Mouse (Mus musculus) neural tube, embryonic 11.5 days (tissue): ENCODE measurements around the gene Gpr176. TPM values are rescaled to one million over a fixed set of nuclear protein-coding genes. Genes with fewer than 3 reads are reported as not detected.

Experiments
- ATAC-seq: fragments of 200-750 bp; cut with Nextera tagmentation; 2 replicates; pipeline ENCODE4 v1.8.0; 2017; ENCODE audit warnings: moderate number of reproducible peaks, mild to moderate bottlenecking, moderate TSS enrichment, moderate library complexity; ENCODE audit not compliant: insufficient read depth, low FRiP score, low TSS enrichment
- DNase-seq: peaks from one replicate; pipeline ENCODE4 v3.0.0-alpha.2; 2015; ENCODE audit warnings: low spot score
- H3K27ac ChIP-seq: fragments of 300-500 bp; sonication (generic); 2 replicates; pipeline ENCODE4 v1.5.1; 2014; ENCODE audit warnings: low read depth, mild to moderate bottlenecking, low read length
- H3K27me3 ChIP-seq: fragments of 300-500 bp; sonication (generic); 2 replicates; pipeline ENCODE4 v1.6.1; 2014; ENCODE audit warnings: mild to moderate bottlenecking, low read length, mixed read lengths; ENCODE audit not compliant: control insufficient read depth, insufficient read depth
- H3K36me3 ChIP-seq: fragments of 300-500 bp; sonication (generic); 2 replicates; pipeline ENCODE4 v1.6.1; 2014; ENCODE audit warnings: mild to moderate bottlenecking, low read length, moderate library complexity, mixed read lengths; ENCODE audit not compliant: control insufficient read depth, insufficient read depth
- H3K4me1 ChIP-seq: fragments of 300-500 bp; sonication (generic); 2 replicates; pipeline ENCODE4 v1.6.1; 2014; ENCODE audit warnings: low read length, mixed read lengths; ENCODE audit not compliant: control insufficient read depth, insufficient read depth
- H3K4me2 ChIP-seq: fragments of 300-500 bp; sonication (generic); 2 replicates; pipeline ENCODE4 v1.6.1; 2014; ENCODE audit warnings: low read depth, mild to moderate bottlenecking, moderate library complexity
- H3K4me3 ChIP-seq: fragments of 300-500 bp; sonication (generic); 2 replicates; pipeline ENCODE4 v1.5.1; 2014; ENCODE audit warnings: low read depth, low read length
- H3K9ac ChIP-seq: fragments of 300-500 bp; sonication (generic); 2 replicates; pipeline ENCODE4 v1.6.1; 2014; ENCODE audit warnings: mild to moderate bottlenecking, low read length
- H3K9me3 ChIP-seq: fragments of 300-500 bp; sonication (generic); 2 replicates; pipeline ENCODE4 v1.6.1; 2016; ENCODE audit warnings: low read length; ENCODE audit not compliant: control insufficient read depth
- WGBS: fragments of 180-500 bp; shearing (Covaris S2); extraction: QIAGEN DNeasy Blood & Tissue Kit; methylation state at CpG from one replicate; pipeline ENCODE4 v1.1.7; 2014; 5-methylcytosine and 5-hydroxymethylcytosine counted together
- polyA plus RNA-seq: library from polyadenylated mRNA; unstranded; fragments of >200 nt; fragmentation: Nextera tagmentation; extraction: Ambion mirVana; gene quantifications from 2 replicates; pipeline ENCODE4 v1.2.1, GENCODE M21; 2014

The Gpr176 gene
- polyA plus RNA-seq, 1 experiment from 2014 or later, result 1.2 TPM

DNA sequence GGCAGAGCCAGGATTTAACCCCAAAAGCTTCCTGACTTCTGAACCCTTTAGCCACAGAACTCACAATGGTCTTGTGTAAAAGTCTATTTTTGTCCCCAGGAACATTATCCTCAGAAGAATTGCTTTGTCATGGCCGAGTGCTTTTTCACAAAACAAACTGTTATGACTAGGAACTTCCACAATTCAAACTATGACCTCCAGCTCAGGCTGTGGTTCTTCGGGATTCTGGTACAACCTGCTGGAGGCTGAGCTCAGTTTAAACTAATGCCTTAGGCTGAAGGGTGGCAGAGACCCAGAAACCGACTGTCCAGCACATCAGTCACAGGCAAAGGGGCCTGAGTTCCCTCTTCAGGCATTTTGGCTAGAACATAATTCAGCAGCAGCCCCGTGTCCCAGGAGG is 19.7 kb downstream of the Gpr176 start:
- DNase-seq (no peak), ATAC-seq (no peak)
- Histone ChIP-seq H3K27ac (no peak overlapping the region), H3K36me3 (no peaks in the 10 kb centered on the region), H3K4me1 (no peaks in the 10 kb centered on the region), H3K4me3 (no peak overlapping the region), H3K27me3 (no peaks in the 10 kb centered on the region), H3K9me3 (no peaks in the 10 kb centered on the region), H3K9ac (no peak overlapping the region), H3K4me2 (no peak overlapping the region)
- WGBS, result 58% methylated on average over 4 of the region's 4 CpGs

DNA sequence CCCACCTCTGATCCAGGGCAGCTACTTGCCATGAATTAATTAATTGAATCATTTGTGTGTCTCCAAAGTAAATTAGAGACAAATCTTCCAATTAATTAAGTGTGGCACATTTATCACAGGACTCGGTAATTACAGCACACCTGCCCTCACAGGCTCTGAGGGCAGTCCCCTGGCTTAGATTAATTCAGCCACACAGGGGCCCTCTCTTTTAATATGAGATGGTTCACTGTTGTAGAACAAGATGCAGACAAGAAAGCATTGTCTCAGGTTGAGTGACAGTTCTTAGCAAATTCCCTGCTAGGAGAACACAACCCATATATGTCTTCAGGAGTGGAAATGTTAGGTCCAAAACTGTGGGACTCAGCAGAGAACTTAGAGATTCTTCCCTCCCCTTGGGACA is 27.7 kb downstream of the Gpr176 start:
- Histone ChIP-seq H3K4me3 (no peak overlapping the region), H3K4me2 (no peak overlapping the region), H3K27me3 (no peaks in the 10 kb centered on the region), H3K4me1 (no peaks in the 10 kb centered on the region), H3K9ac (no peak overlapping the region), H3K36me3 (no peaks in the 10 kb centered on the region), H3K9me3 (no peaks in the 10 kb centered on the region), H3K27ac (no peak overlapping the region)
- no peak for DNase-seq
- no peak for ATAC-seq
- WGBS, result 56% methylated on average over 1 of the region's 1 CpGs

DNA sequence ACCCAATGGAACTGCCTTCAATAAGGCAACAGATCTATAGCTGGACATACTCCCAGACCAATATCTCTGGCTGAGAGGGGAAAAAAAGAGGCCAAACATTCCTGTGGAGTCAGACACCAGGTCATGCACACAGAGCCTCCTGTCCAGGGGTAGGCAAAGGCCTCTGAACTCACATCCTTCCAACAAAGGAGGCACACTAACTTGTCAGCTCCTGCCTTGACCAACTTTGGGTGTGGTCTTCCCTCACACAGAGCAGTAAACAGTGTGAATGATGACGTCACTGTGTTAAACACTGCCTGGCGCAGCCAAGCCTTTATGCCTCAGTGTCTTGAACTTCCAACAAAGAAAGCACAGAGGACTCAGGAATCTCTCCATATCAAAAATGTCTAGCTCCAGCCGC is 29.3 kb downstream of the Gpr176 start:
- H3K27me3 ChIP-seq, result no peaks in the 10 kb centered on the region
- H3K36me3 ChIP-seq, result no peaks in the 10 kb centered on the region
- H3K9me3 ChIP-seq, result no peaks in the 10 kb centered on the region
- H3K4me2 ChIP-seq, result no peak overlapping the region
- H3K4me1 ChIP-seq, result no peaks in the 10 kb centered on the region
- DNase-seq, result no peak
- no peak overlapping the region for H3K27ac ChIP-seq
- H3K4me3 ChIP-seq, result no peak overlapping the region
- H3K9ac ChIP-seq, result no peak overlapping the region
- 73% methylated on average over 3 of the region's 3 CpGs for WGBS
- ATAC-seq, result no peak

DNA sequence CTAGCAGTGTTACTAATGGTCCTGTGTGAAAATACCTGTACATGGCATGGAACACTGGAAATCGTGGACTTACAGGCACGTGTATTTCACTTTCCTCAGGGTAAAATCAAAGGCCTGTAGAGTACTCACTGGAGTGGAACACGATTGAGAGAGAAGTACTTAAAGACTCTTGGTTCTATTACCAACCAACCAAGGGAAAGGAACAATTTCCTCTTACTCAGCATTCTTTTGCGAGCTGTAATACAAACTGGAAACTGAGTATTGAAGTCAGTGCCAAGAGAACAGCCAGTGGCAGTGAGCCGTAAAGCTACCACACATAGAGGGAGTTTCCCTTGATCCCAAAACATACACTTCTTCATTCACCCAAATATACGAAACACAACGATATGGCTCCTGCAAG is 31.9 kb downstream of the Gpr176 start:
- 87% methylated on average over 7 of the region's 7 CpGs for WGBS
- H3K9ac ChIP-seq, result no peak overlapping the region
- H3K9me3 ChIP-seq, result no peaks in the 10 kb centered on the region
- no peak for DNase-seq
- no peaks in the 10 kb centered on the region for H3K36me3 ChIP-seq
- H3K27me3 ChIP-seq, result no peaks in the 10 kb centered on the region
- no peak overlapping the region for H3K4me3 ChIP-seq
- H3K27ac ChIP-seq, result no peak overlapping the region
- ATAC-seq, result no peak
- no peak overlapping the region for H3K4me2 ChIP-seq
- H3K4me1 ChIP-seq, result no peaks in the 10 kb centered on the region

DNA sequence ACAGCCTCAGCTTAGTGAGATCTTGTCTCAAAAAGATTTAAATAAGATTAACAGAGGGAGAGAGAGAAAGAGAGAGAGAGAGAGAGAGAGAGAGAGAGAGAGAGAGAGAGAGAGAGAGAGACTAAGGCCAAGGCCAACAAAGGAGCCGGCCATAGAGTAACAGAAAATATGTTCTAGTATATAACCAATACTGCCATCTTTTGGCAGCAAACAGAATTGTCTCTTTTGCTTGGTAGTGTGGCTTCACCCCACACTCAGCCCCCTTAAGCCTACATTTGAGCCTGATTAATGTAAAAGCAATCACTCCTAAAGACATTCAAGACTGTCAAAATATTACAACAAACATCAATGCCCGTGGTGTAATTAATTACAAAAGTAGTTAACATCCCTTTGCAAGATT is 37.1 kb downstream of the Gpr176 start:
- DNase-seq, result no peak
- 51% methylated on average over 2 of the region's 2 CpGs for WGBS

DNA sequence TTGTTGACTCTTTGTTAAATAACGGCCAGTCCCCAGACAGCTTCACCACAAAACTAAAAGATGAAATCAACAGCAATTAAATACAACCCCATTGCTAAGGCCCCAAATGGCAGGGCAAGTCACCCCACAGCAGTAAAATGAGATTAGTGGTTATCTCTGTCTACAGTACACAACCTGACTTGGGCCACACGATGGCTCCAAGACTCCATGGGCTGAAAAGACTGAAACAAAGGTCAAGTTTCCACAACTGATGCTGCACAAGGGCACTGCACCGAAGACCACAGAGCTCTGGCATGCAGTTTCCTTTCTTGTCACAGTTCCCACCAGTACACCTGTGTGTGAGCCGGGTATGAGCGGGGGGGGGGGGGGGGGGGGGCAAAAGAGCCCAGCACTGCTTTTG is 50.6 kb downstream of the Gpr176 start:
- H3K9ac ChIP-seq, result no peak overlapping the region
- no peaks in the 10 kb centered on the region for H3K36me3 ChIP-seq
- no peak overlapping the region for H3K4me3 ChIP-seq
- H3K27ac ChIP-seq, result no peak overlapping the region
- no peak for ATAC-seq
- WGBS, result 80% methylated on average over 4 of the region's 5 CpGs
- no peaks in the 10 kb centered on the region for H3K27me3 ChIP-seq
- no peak for DNase-seq
- no peaks in the 10 kb centered on the region for H3K9me3 ChIP-seq
- H3K4me1 ChIP-seq, result no peaks in the 10 kb centered on the region
- H3K4me2 ChIP-seq, result no peak overlapping the region

More for the DNA sequence above, 37.1 kb downstream of the Gpr176 start:
- Histone ChIP-seq H3K27me3 (no peaks in the 10 kb centered on the region), H3K36me3 (no peaks in the 10 kb centered on the region), H3K27ac (no peak overlapping the region), H3K9ac (no peak overlapping the region), H3K9me3 (no peaks in the 10 kb centered on the region), H3K4me1 (no peaks in the 10 kb centered on the region), H3K4me2 (no peak overlapping the region), H3K4me3 (no peak overlapping the region)
- ATAC-seq, result peak; percentile 23; the same call in 1 of the 2 replicates

DNA sequence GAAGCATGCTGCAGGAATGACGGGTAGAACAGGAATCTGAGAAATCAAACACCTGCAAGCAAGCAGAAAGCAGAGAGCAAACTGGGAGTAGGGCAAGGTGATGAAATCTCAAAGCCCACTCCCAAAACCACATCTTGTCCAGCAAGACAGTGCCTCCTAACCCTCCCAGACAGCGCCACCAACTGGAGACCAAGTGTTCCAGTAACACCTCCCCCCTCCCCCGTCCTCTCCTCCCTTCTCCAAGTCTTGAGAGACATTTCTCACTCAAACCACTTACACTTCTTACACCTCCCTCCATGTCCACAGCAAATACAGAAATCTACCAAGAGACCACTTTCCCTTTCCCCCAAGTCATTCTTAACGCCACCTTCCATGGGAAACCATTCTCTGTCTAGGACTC is 51.4 kb downstream of the Gpr176 start:
- H3K4me3 ChIP-seq, result no peak overlapping the region
- H3K9me3 ChIP-seq, result no peaks in the 10 kb centered on the region
- no peaks in the 10 kb centered on the region for H3K4me1 ChIP-seq
- H3K27ac ChIP-seq, result no peak overlapping the region
- WGBS, result 93% methylated on average over 4 of the region's 4 CpGs
- H3K4me2 ChIP-seq, result no peak overlapping the region
- ATAC-seq, result no peak
- DNase-seq, result no peak
- no peak overlapping the region for H3K9ac ChIP-seq
- no peaks in the 10 kb centered on the region for H3K27me3 ChIP-seq
- H3K36me3 ChIP-seq, result no peaks in the 10 kb centered on the region

DNA sequence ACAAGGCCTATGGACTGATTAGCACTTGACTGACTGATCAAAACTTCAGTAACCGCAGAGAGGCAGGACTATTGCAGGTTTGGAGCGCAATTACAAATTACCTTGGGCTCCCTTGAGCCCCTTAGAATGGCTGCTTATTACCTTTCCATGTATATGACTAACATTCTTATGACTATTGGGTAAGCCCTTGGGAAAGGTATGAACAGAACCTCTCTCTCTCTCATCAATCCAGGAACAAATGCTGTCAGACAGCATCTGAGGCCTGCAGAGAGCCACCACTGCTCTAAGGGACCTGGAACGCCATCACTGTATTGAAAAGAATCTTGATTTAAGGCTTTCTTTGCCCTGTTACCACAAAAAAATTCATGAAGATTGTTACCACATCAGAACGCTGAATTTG is 52.1 kb downstream of the Gpr176 start:
- no peak for DNase-seq
- Histone ChIP-seq H3K9ac (no peak overlapping the region), H3K27ac (no peak overlapping the region), H3K36me3 (no peaks in the 10 kb centered on the region), H3K4me3 (no peak overlapping the region), H3K27me3 (no peaks in the 10 kb centered on the region), H3K9me3 (no peaks in the 10 kb centered on the region), H3K4me1 (no peaks in the 10 kb centered on the region), H3K4me2 (no peak overlapping the region)
- WGBS, result 80% methylated on average over 4 of the region's 4 CpGs
- no peak for ATAC-seq

DNA sequence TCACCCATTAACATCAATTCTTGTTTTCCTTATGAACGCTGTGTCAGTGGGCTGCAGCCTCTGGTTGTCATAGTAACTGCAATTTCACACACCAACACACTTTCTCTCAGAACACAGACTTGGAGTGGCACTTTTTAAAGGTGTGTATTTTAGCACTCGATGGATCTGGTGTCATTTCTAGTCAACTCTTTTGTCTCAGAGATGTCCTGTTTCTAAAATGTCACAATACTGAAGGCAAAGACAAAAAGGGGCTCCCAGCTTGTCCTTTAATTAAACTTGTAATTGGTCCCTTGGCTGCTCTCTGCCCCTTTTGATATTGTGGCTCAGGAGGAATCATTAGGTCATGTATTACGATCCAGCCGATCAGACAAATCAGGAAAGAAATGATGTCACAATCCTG is 52.7 kb downstream of the Gpr176 start:
- 60% methylated on average over 4 of the region's 4 CpGs for WGBS
- DNase-seq (no peak), ATAC-seq (no peak)
- Histone ChIP-seq H3K27ac (no peak overlapping the region), H3K4me1 (no peaks in the 10 kb centered on the region), H3K4me3 (no peak overlapping the region), H3K9me3 (no peaks in the 10 kb centered on the region), H3K9ac (no peak overlapping the region), H3K4me2 (no peak overlapping the region), H3K27me3 (no peaks in the 10 kb centered on the region), H3K36me3 (no peaks in the 10 kb centered on the region)
